Mouse (Mus musculus): ENCODE measurements at regions not wholly inside any gene's neighbourhood (a gene's known extent, or its start where the extent isn't known, plus 50 kb on each side); places are given as distances from the start of the nearest gene placed in this dataset.

- dilution Hi-C loops (cut with MboI; ENCODE audit: extremely low pct_ligation_motif_present, extremely low pct_unique_long_range_greater_than_20kb, low sequenced_read_pairs) (no loop called here), in situ Hi-C loops (cut with MboI; ENCODE audit: low pct_ligation_motif_present, low pct_unique_long_range_greater_than_20kb, low sequenced_read_pairs) (no loop called here)
- H3K4me1 ChIP-seq (ENCODE audit: control insufficient read depth in 1 of 2, insufficient read depth in 2 of 2), result 0 out of 4 replicates have a peak, but pooled peaks cover 0 to under 1% of the 10 kb centered on the region in 2 experiments
- H3K9me3 ChIP-seq (replicated peaks; ENCODE audit: low read length), result peaks cover 17% of the 10 kb centered on the region
- H3K27ac ChIP-seq (ENCODE audit: insufficient read depth, low read depth), result no peak overlapping the region
- H3K36me3 ChIP-seq (replicated peaks in 1 of 2; ENCODE audit: control insufficient read depth in 1 of 2, insufficient read depth in 1 of 2, low read length in 1 of 2), result peaks cover 0 to 4% of the 10 kb centered on the region in 2 experiments
- H3K27me3 ChIP-seq (replicated peaks), result no peaks in the 10 kb centered on the region
- no peak for TF ChIP-seq CHD2 (IDR thresholded peaks at IDR 0.05; ENCODE audit: low read length)
- no peak for TF ChIP-seq POLR2AphosphoS2 (IDR thresholded peaks at IDR 0.05; ENCODE audit: low read depth, low read length)
- TF ChIP-seq E2F4 (IDR thresholded peaks at IDR 0.05; ENCODE audit: insufficient replicate concordance, low read depth, low read length), result no peak
- no peak for TF ChIP-seq NRF1 (IDR thresholded peaks at IDR 0.05; ENCODE audit: low read depth, low read length)
- no peak for TF ChIP-seq BHLHE40 (IDR thresholded peaks at IDR 0.05; ENCODE audit: low read depth, low read length)
- no peak for TF ChIP-seq USF2 (conservative IDR thresholded peaks at IDR 0.05; ENCODE audit: low read depth, low read length)
- TF ChIP-seq JUN (IDR thresholded peaks at IDR 0.05; ENCODE audit: insufficient read depth, low read depth, low read length), result no peak
- TF ChIP-seq SMC3 (IDR thresholded peaks at IDR 0.05; ENCODE audit: low read depth, low read length), result no peak
- no peak for TF ChIP-seq MXI1 (IDR thresholded peaks at IDR 0.05; ENCODE audit: low read depth, low read length)
- no peak for TF ChIP-seq ZNF384 (IDR thresholded peaks at IDR 0.05; ENCODE audit: low read depth, low read length)
- no peak for TF ChIP-seq TCF12 (IDR thresholded peaks at IDR 0.05; ENCODE audit: low read depth, low read length)
- no peak for TF ChIP-seq EP300 (IDR thresholded peaks at IDR 0.05; ENCODE audit: low read length)
- TF ChIP-seq ETS1 (conservative IDR thresholded peaks at IDR 0.05; ENCODE audit: low read depth, low read length), result no peak
- no peak for TF ChIP-seq ELF1 (IDR thresholded peaks at IDR 0.05; ENCODE audit: low read depth, low read length)
- TF ChIP-seq MAX (IDR thresholded peaks at IDR 0.05; ENCODE audit: low read length), result no peak
- no peak overlapping the region for H3K4me3 ChIP-seq (replicated peaks in 1 of 3; ENCODE audit: low read depth in 2 of 3, low read length in 2 of 3, poor library complexity in 1 of 3)
- H3K79me2 ChIP-seq (replicated peaks; ENCODE audit: control insufficient read depth, extremely low read depth, insufficient read depth, poor library complexity, severe bottlenecking), result no peaks in the 10 kb centered on the region
- no peak overlapping the region for H3K4me2 ChIP-seq (ENCODE audit: insufficient read depth, low read depth, poor library complexity, severe bottlenecking)
- no peak for DNase-seq (ENCODE audit: extremely low read depth)
- no peak overlapping the region for H3K9ac ChIP-seq (ENCODE audit: insufficient read depth, low read depth)
Observed at GRCm38 (mm10) chr10:43780571-43780970, 121.0 kb downstream of the Qrsl1 start.

GRCm38 (mm10) chr10:43783304-43783703 is 118.2 kb downstream of the Qrsl1 start:
- no peak for DNase-seq (ENCODE audit: extremely low read depth)
- TF ChIP-seq NRF1 (IDR thresholded peaks at IDR 0.05; ENCODE audit: low read depth, low read length) (no peak), ZNF384 (IDR thresholded peaks at IDR 0.05; ENCODE audit: low read depth, low read length) (no peak), CTCF (conservative IDR thresholded peaks at IDR 0.05 in 1 of 2, IDR thresholded peaks at IDR 0.05 in 1 of 2; ENCODE audit: low read depth in 2 of 2, low read length in 2 of 2) (no peak), POLR2AphosphoS2 (IDR thresholded peaks at IDR 0.05; ENCODE audit: low read depth, low read length) (no peak), E2F4 (IDR thresholded peaks at IDR 0.05; ENCODE audit: insufficient replicate concordance, low read depth, low read length) (no peak)
- Histone ChIP-seq H3K4me3 (replicated peaks in 1 of 3; ENCODE audit: low read depth in 2 of 3, low read length in 2 of 3, poor library complexity in 1 of 3) (no peak overlapping the region), H3K9me3 (replicated peaks; ENCODE audit: low read length) (peaks cover 17% of the 10 kb centered on the region), H3K36me3 (replicated peaks in 1 of 2; ENCODE audit: control insufficient read depth in 1 of 2, insufficient read depth in 1 of 2, low read length in 1 of 2) (peaks cover 0 to 4% of the 10 kb centered on the region in 2 experiments), H3K27ac (ENCODE audit: insufficient read depth, low read depth) (no peak overlapping the region), H3K9ac (ENCODE audit: insufficient read depth, low read depth) (no peak overlapping the region), H3K27me3 (replicated peaks) (no peaks in the 10 kb centered on the region), H3K4me1 (ENCODE audit: control insufficient read depth in 1 of 2, insufficient read depth in 2 of 2) (0 out of 4 replicates have a peak, but pooled peaks cover 0 to 4% of the 10 kb centered on the region in 2 experiments), H3K79me2 (replicated peaks; ENCODE audit: control insufficient read depth, extremely low read depth, insufficient read depth, poor library complexity, severe bottlenecking) (no peaks in the 10 kb centered on the region), H3K4me2 (ENCODE audit: insufficient read depth, low read depth, poor library complexity, severe bottlenecking) (no peak overlapping the region)
- in situ Hi-C loops (cut with MboI; ENCODE audit: low pct_ligation_motif_present, low pct_unique_long_range_greater_than_20kb, low sequenced_read_pairs), result no loop called here
- dilution Hi-C loops (cut with MboI; ENCODE audit: extremely low pct_ligation_motif_present, extremely low pct_unique_long_range_greater_than_20kb, low sequenced_read_pairs), result no loop called here
